ENCODE assay signal across 8 mouse cellular contexts in genomic region chr3:133310809-133311179, GRCm38 (mm10). TPM values are rescaled to one million over a fixed set of nuclear protein-coding genes. Genes with fewer than 3 reads are reported as not detected.
A peak's percentile ranks its signal among the peaks of the same experiment; 100 is the strongest.
DNase-seq lines count a peak whose midpoint lies in the region; ATAC-seq lines count a peak whose summit lies in the region.

No protein-coding gene starts in this region.

- WGBS in kidney, embryonic 15.5 days, result 20% methylated on average over 14 of the region's 14 CpGs

- peak overlapping the region; percentile 62 for H3K4me3 ChIP-seq in kidney, embryonic 15.5 days (replicated peaks)

- DNase-seq in kidney, postnatal 14 days, result no peak
- DNase-seq in right cerebral cortex, postnatal 36 days (ENCODE audit: low spot score in 2 of 2), result no peak
- DNase-seq in cerebellum, postnatal 25 days, result no peak
- no peak for DNase-seq in frontal cortex, postnatal 25 days (ENCODE audit: low spot score in 2 of 2)

- 0 out of 2 replicates have a peak, but pooled peaks cover 8% of the 10 kb centered on the region for H3K9me3 ChIP-seq in kidney, embryonic 15.5 days (replicated peaks)

- peak overlapping the region; percentile 59 for H3K4me2 ChIP-seq in kidney, embryonic 15.5 days

- H3K27me3 ChIP-seq in kidney, embryonic 15.5 days, result no peaks in the 10 kb centered on the region

- H3K4me1 ChIP-seq in kidney, embryonic 15.5 days, result peaks cover 12% of the 10 kb centered on the region; the same call in 1 of the 2 replicates

- peak; percentile 21 for ATAC-seq in kidney, embryonic 15.5 days (replicated peaks; ENCODE audit: low FRiP score)
- ATAC-seq in activated CD4-positive, CD25-positive, alpha-beta regulatory T cell, adult 4 months, result peak; percentile 9
- ATAC-seq in hematopoietic stem cell, adult 5-6 weeks (replicated peaks in 1 of 2; ENCODE audit: insufficient read depth in 1 of 2, low FRiP score in 2 of 2, low TSS enrichment in 1 of 2, low read depth in 1 of 2, poor library complexity in 2 of 2, severe bottlenecking in 2 of 2), result peak; percentile 19 to 25; a peak in 3 of 4 replicates
- ATAC-seq in megakaryocyte progenitor cell, adult 5-6 weeks (replicated peaks; ENCODE audit: poor library complexity), result peak; percentile 2; the same call in 1 of the 2 replicates

- peak overlapping the region; percentile 81 for H3K9ac ChIP-seq in kidney, embryonic 15.5 days

- 0 out of 2 replicates have a peak, but pooled peaks cover 3% of the 10 kb centered on the region for H3K36me3 ChIP-seq in kidney, embryonic 15.5 days

- peak overlapping the region; percentile 98 for H3K27ac ChIP-seq in kidney, embryonic 15.5 days

RNA-seq across cellular contexts. Expression of gene Ppa2, which starts 0.9 kb away (rescaled TPM):
- polyA plus RNA-seq in kidney, embryonic 15.5 days (2015; fragmentation: Nextera tagmentation; extraction: Ambion mirVana), result 99.8 and 106 TPM in 2 replicates
- polyA plus RNA-seq in activated CD4-positive, CD25-positive, alpha-beta regulatory T cell, adult 4 months (2017; shearing (Covaris generic)), result 10 to 100 TPM; 22.9 to 24.4 TPM
- 47.6 and 154 TPM in 2 replicates for total RNA-seq in hematopoietic stem cell, adult 5-6 weeks (2017)
- 74.3 and 77.4 TPM in 2 replicates for total RNA-seq in megakaryocyte progenitor cell, adult 5-6 weeks (2015)
- 70.4 and 79.6 TPM in 2 replicates for total RNA-seq in megakaryocyte progenitor cell, adult 5-6 weeks (2017)
